Mouse (Mus musculus): ENCODE measurements around the gene Dctn1. TPM values are rescaled to one million over a fixed set of nuclear protein-coding genes. Genes with fewer than 3 reads are reported as not detected.
"Not testable (repeated sequence)": the region's sequence is repeated elsewhere in the genome, so short reads cannot be mapped to it uniquely, and the experiment has no call there.

Gene Dctn1
- total RNA-seq, 2 experiments from 2014 or later, result 329 to 365 TPM

GRCm38 (mm10) chr6:83135571-83136161 lies 30.1 kb upstream of the Dctn1 start:
- intact Hi-C loops (cut with DNase I), result no loop called here
- no peak for DNase-seq (ENCODE audit: low spot score in 2 of 2)

GRCm38 (mm10) chr6:83136291-83136880 lies 29.3 kb upstream of the Dctn1 start:
- intact Hi-C loops (cut with DNase I), result no loop called here
- no peak for DNase-seq (ENCODE audit: low spot score in 2 of 2)

DNA sequence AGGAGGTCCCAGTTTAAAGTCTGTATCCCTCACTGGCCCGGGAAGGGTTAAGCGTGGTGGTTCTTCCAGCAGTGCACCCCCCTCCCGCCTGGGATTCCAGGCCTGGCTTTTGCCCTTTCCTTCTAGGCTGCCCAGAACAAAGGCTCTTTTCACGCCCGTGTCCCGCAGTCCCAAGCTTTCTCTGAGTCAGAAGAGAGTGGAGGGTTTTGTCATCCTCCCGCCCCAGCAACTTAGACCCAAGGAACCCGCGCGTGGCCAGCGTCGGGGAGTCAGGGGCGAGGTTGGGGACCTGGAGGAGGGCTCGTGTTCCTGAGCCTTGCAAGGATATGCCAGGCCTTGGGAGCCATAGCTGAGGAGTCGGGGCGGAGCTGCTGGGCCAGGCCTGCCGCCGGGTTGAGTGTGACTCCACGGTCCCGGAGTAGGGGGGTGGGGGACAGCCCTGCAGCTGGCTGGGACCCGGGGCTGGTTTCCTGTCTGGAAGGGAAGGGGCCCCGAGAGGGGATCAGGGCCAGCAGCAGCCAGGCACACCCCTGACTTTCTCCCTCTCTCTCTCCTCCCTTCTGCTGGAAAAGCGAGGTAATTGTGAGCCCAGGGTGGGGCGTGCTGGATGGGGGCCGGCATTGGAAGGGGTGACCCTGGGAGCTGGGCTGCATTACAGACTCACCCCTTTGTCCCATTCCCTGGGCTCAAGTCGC lies 28.7 kb upstream of the Dctn1 start:
- intact Hi-C loops (cut with DNase I), result no loop called here
- DNase-seq (ENCODE audit: low spot score in 2 of 2), result no peak

DNA sequence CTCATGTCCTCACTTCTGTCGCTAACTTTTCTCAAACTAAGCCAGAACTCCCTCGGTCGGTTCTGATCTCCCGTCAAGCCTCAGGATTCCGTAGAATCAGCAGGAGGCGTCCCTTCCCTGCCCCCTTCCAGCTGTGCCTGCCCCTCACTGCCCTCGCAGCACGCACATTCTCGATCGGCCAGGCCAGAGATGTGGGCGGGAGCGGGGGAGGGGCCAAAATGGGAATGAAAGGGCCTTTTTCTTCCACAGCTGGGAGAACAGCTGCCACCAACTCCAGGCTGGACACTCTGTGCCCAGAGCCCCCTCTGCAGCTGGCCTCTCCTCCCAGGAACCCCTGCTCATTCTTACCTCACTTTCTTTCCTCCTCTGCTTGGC lies 28.2 kb upstream of the Dctn1 start:
- intact Hi-C loops (cut with DNase I), result no loop called here
- peak in 1 of 2 experiments; percentile 69 for DNase-seq (ENCODE audit: low spot score in 2 of 2)

DNA sequence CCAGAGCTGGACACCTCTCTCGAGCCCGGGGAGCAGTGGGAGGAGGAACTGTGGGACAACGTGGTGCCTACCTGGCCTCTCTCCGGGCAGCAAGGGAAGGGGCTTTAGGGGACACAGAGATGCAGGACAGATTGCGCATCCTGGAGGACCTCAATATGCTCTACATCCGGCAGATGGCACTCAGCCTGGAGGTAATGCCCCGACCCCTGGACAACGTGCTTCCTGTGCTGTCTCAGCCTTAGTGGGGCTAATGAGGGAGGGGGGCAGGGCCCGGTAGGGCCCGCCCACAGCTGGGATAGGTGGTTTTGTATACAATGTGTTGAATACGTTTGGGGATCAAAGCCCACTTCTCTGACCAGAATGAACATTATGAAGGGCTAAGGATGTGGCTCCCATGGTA lies 27.7 kb upstream of the Dctn1 start:
- DNase-seq (ENCODE audit: low spot score in 2 of 2), result no peak
- intact Hi-C loops (cut with DNase I), result no loop called here

DNA sequence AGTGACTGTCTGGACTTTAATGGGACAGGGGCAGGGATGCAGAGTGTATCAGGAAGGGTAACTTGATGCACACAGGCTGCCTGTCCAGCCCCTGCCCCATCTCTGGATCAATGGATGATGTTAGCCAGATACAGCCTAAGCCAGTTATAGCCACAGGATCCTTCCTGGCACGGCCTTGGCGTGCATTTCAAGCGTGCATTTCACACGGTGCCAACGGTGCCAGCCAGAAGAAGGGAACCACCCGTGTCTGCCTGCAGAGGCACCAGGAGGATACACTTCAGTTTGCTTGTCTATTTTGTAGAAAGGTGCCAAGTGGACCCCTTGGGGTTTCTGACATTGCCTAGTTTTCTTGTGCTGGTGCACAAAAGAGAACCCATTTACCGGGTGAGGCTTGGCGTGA lies 25.7 kb upstream of the Dctn1 start:
- intact Hi-C loops (cut with DNase I), result no loop called here

DNA sequence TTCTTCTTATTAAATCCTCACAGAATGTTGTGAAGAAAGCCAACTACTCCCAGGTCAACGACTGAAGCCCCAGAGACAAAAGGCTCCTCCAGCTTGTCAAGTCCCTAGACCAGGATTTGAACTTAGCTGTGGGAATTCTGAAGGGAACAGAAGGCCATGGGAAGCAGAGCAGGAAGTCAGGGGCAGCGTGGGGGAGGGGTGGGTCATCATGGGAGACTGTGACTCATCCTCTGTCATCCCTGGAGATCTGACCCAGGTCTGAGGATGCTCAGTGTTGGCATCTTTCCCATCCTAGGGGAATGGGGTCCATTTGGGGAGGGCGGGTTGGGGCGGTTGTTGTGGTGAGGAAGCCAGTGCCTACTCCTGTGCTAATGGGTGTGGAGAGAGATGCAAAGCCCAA lies 24.1 kb upstream of the Dctn1 start:
- intact Hi-C loops (cut with DNase I), result no loop called here
- no peak for DNase-seq (ENCODE audit: low spot score in 2 of 2)

More for the DNA sequence above, 25.7 kb upstream of the Dctn1 start:
- no peak for DNase-seq (ENCODE audit: low spot score in 2 of 2)

GRCm38 (mm10) chr6:83142211-83142731 lies 23.4 kb upstream of the Dctn1 start:
- DNase-seq (ENCODE audit: low spot score in 2 of 2), result peak; percentile 74 to 80
- intact Hi-C loops (cut with DNase I), result no loop called here

GRCm38 (mm10) chr6:83142886-83143285 lies 22.8 kb upstream of the Dctn1 start:
- DNase-seq (ENCODE audit: low spot score in 2 of 2), result peak in 1 of 2 experiments; percentile 75

GRCm38 (mm10) chr6:83145209-83145608 lies 20.5 kb upstream of the Dctn1 start:
- peak in 1 of 2 experiments; percentile 69 for DNase-seq (ENCODE audit: low spot score in 2 of 2)
- intact Hi-C loops (cut with DNase I), result no loop called here

More at GRCm38 (mm10) chr6:83142886-83143285, 22.8 kb upstream of the Dctn1 start:
- intact Hi-C loops (cut with DNase I), result no loop called here

GRCm38 (mm10) chr6:83145805-83146204 lies 19.9 kb upstream of the Dctn1 start:
- DNase-seq (ENCODE audit: low spot score in 2 of 2), result no peak
- intact Hi-C loops (cut with DNase I), result no loop called here

- DNase-seq (ENCODE audit: low spot score in 2 of 2), result no peak
- intact Hi-C loops (cut with DNase I), result no loop called here
Observed at GRCm38 (mm10) chr6:83147280-83147679, 18.4 kb upstream of the Dctn1 start.

GRCm38 (mm10) chr6:83151721-83152120 lies 14.0 kb upstream of the Dctn1 start:
- no peak for DNase-seq (ENCODE audit: low spot score in 2 of 2)
- intact Hi-C loops (cut with DNase I), result no loop called here

- intact Hi-C loops (cut with DNase I), result no loop called here
Observed at GRCm38 (mm10) chr6:83153038-83153437, 12.7 kb upstream of the Dctn1 start.

GRCm38 (mm10) chr6:83153485-83153884 lies 12.2 kb upstream of the Dctn1 start:
- no peak for DNase-seq (ENCODE audit: low spot score in 2 of 2)
- intact Hi-C loops (cut with DNase I), result no loop called here

More at GRCm38 (mm10) chr6:83153038-83153437, 12.7 kb upstream of the Dctn1 start:
- DNase-seq (ENCODE audit: low spot score in 2 of 2), result no peak

DNA sequence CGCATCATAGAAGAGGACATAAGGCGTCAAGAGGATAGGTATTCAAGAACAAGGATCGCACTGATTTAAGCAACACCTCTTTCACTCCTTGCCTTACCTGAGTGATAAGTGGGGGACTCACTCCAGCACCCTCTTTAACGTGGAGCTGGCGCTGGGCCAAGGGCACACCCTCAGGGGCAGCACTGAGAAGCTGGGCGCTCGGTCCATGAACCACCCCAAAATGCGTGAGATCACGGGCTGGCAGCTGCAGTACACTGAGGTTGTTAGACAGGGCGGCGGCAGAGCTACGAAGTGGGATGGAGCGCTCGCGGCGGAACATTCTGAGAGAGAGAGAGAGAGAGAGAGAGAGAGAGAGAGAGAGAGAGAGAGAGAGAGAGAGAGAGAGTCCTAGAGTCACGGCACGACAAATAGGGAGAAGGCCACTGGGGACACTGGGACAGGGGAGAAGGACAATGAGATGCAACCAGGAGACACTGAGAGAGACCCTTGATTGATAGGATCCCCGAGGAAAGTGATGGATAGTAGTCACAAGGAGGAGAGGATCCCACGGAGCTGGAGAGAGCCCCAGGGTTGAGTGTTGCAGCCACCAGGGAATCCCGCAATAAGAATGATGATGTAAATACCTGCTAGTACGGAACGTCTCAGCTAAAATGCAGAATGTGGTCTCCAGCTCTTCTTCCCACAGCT lies 10.0 kb upstream of the Dctn1 start:
- DNase-seq (ENCODE audit: low spot score in 2 of 2), result no peak
- intact Hi-C loops (cut with DNase I), result no loop called here

GRCm38 (mm10) chr6:83156259-83156684 lies 9.4 kb upstream of the Dctn1 start, which contains the start of the genes Wdr54 and 1700003E16Rik:
Gene Wdr54 (minus strand): TSS chr6:83156397.
Gene 1700003E16Rik (plus strand): TSS chr6:83156404.
- intact Hi-C loops (cut with DNase I), result no loop called here
- peak; percentile 84 to 86 for DNase-seq (ENCODE audit: low spot score in 2 of 2)

- DNase-seq (ENCODE audit: low spot score in 2 of 2), result not testable (repeated sequence)
- intact Hi-C loops (cut with DNase I), result loop anchor here (2.0 kb wide), 2 partner anchors 45 to 163 kb away; partner anchors contain the start of gene Mogs
Observed at GRCm38 (mm10) chr6:83159456-83159855, 6.3 kb upstream of the Dctn1 start.

GRCm38 (mm10) chr6:83161442-83161841 lies 4.3 kb upstream of the Dctn1 start:
- intact Hi-C loops (cut with DNase I), result no loop called here
- no peak for DNase-seq (ENCODE audit: low spot score in 2 of 2)
